Mouse (Mus musculus) testis, adult 2 months (tissue): ENCODE results near the gene Sox1. TPM values are rescaled to one million over a fixed set of nuclear protein-coding genes. Genes with fewer than 3 reads are reported as not detected.

ENCODE experiments used
- H3K27ac ChIP-seq: fragments of 200-500 bp; 2 replicates; pipeline ENCODE4 v1.5.1; 2012; ENCODE audit warnings: low read depth, low read length; ENCODE audit not compliant: control insufficient read depth, insufficient read depth
- H3K27me3 ChIP-seq: fragments of 200-500 bp; 2 replicates; pipeline ENCODE4 v1.6.1; 2012; ENCODE audit warnings: mild to moderate bottlenecking, low read length, moderate library complexity; ENCODE audit not compliant: control insufficient read depth, insufficient read depth
- H3K36me3 ChIP-seq: fragments of 200-500 bp; 2 replicates; pipeline ENCODE4 v1.6.1; 2012; ENCODE audit warnings: mild to moderate bottlenecking, low read length; ENCODE audit not compliant: control insufficient read depth, insufficient read depth
- H3K4me1 ChIP-seq: fragments of 200-500 bp; 2 replicates; pipeline ENCODE4 v1.6.1; 2012; ENCODE audit warnings: low read length; ENCODE audit not compliant: control insufficient read depth, insufficient read depth
- H3K4me3 ChIP-seq: fragments of 200-500 bp; 2 replicates; pipeline ENCODE4 v1.5.1; 2012; ENCODE audit warnings: low read depth, mild to moderate bottlenecking, low read length, moderate library complexity, mixed read lengths; ENCODE audit not compliant: control insufficient read depth
- CTCF ChIP-seq: fragments of 200-500 bp; IDR thresholded peaks from 2 replicates; pipeline ENCODE4 v1.5.1; 2012; ENCODE audit warnings: low read depth, mild to moderate bottlenecking, inconsistent platforms, low read length, moderate library complexity; ENCODE audit not compliant: control insufficient read depth, insufficient read depth, insufficient replicate concordance
- POLR2A ChIP-seq: fragments of 200-500 bp; IDR thresholded peaks from 2 replicates; pipeline ENCODE4 v1.6.1; 2012; ENCODE audit warnings: low read depth, mild to moderate bottlenecking, inconsistent platforms, low read length, moderate library complexity; ENCODE audit not compliant: control insufficient read depth
- polyA plus RNA-seq: library from polyadenylated mRNA; depleted of rRNA; stranded (reverse); fragments of >200 nt; gene quantifications from 2 replicates; pipeline ENCODE4 v1.2.3, GENCODE M21; 2012

The Sox1 gene
- polyA plus RNA-seq, 1 experiment: 0.91 TPM

DNA sequence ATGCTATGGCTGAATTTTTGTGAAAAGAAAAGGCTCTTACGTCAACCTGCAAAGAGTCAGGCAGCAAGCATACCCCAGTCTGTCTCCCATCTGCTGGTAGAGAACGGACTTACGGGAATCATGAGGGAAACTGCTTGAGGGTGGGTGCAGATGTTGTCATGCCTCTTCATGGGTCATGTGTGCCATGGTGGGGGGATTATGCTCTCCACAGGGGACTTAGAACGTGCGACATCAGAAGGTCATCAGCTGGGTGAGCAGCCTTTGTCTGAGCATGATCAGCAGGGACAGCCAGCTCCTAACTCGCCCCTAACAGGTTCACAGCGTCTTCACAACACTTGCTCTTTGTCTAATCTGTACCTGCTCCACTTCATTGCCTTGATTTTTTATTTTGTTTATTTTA, 26.9 kb upstream of the Sox1 start:
- Histone ChIP-seq H3K4me3 (no peak overlapping the region), H3K4me1 (no peaks in the 10 kb centered on the region), H3K27ac (no peak overlapping the region), H3K36me3 (no peaks in the 10 kb centered on the region), H3K27me3 (no peaks in the 10 kb centered on the region)
- TF ChIP-seq POLR2A (no peak), CTCF (no peak)

DNA sequence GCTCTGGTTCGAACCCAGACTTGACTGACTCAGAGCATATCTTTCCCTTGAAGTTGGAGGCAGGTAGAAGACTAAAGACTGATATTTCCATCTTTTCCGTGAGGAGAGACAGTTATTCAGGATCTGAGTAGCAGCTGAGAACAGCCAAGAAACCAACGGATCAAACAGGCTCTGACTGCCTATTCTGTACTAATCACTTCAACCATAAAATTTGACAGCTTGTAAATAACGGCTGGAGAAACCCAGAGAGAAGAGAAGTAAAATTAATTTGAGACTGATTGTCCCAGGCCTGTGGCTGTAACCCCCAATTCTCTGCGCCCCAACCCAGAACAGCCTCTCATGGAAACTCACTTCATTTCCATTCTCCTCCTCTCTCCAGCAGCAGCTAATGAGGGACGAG, 26.2 kb upstream of the Sox1 start:
- no peaks in the 10 kb centered on the region for H3K4me1 ChIP-seq
- no peak overlapping the region for H3K27ac ChIP-seq
- no peak overlapping the region for H3K4me3 ChIP-seq
- no peak for TF ChIP-seq CTCF
- no peak for TF ChIP-seq POLR2A
- H3K27me3 ChIP-seq: no peaks in the 10 kb centered on the region
- no peaks in the 10 kb centered on the region for H3K36me3 ChIP-seq

DNA sequence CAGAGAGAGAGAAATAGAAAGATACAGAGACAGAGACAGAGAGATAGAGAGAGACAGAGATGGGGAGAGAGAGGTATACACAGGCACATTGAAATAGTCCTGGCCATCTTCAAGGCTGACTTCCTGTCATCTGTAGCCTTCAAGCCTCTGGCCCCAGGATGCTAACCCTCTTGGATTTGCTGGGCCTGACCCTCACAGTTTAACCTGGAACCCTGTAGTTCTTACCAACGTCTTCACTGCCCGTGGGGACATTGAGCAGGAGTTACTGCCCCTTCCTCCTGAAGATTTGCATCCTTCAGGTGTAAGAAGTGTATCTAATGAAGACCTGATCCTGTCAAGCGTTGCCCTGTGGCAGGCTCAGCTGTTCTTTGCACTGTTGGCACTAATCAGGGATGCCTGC, 14.0 kb upstream of the Sox1 start:
- TF ChIP-seq POLR2A (no peak), CTCF (no peak)
- no peak overlapping the region for H3K4me3 ChIP-seq
- H3K27ac ChIP-seq: no peak overlapping the region
- no peaks in the 10 kb centered on the region for H3K36me3 ChIP-seq
- peaks cover 14% of the 10 kb centered on the region for H3K4me1 ChIP-seq
- H3K27me3 ChIP-seq: peaks cover 7% of the 10 kb centered on the region

DNA sequence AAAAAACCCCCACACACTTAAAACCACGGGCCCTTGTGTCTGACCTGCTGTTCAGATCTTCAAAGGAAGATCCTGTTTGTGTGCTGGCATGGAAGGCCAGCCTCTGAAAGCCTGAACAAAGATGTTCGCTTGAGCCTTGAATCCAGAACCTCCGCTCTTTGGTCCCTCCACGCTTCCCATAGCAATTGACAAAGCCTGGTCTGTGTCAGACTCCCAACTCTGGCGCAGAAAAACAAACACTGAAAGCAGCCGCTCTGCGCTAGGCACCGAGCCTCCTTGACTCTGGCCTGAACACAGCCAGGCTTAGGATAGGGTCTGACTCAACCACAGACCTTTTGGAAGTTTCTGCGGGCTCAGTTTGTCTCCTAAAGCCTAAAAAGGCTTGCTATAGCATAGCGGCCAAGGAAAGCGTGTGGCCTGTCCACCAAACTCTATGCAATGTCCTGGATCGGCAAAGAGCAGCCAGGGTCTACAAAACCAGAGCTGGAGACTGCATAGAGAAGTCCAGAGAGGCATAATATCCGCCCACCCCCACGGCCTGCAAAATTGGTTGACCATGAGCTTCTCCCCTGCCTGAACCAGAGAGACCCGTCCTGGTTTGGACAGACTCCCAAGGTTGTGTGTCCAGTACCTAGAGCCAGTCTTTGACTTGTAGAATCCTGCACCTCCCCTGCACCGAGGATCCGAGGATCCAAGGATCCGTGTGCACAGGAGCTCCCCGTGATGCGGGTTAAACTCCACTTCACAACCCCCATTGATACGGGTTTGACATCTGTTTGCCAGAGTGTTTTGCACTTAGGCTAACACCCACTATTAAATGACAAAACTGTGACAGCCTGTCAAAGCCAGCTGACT, 12.2 kb upstream of the Sox1 start:
- H3K4me1 ChIP-seq: peaks cover 19% of the 10 kb centered on the region
- H3K27ac ChIP-seq: no peak overlapping the region
- H3K27me3 ChIP-seq: peaks cover 7% of the 10 kb centered on the region

DNA sequence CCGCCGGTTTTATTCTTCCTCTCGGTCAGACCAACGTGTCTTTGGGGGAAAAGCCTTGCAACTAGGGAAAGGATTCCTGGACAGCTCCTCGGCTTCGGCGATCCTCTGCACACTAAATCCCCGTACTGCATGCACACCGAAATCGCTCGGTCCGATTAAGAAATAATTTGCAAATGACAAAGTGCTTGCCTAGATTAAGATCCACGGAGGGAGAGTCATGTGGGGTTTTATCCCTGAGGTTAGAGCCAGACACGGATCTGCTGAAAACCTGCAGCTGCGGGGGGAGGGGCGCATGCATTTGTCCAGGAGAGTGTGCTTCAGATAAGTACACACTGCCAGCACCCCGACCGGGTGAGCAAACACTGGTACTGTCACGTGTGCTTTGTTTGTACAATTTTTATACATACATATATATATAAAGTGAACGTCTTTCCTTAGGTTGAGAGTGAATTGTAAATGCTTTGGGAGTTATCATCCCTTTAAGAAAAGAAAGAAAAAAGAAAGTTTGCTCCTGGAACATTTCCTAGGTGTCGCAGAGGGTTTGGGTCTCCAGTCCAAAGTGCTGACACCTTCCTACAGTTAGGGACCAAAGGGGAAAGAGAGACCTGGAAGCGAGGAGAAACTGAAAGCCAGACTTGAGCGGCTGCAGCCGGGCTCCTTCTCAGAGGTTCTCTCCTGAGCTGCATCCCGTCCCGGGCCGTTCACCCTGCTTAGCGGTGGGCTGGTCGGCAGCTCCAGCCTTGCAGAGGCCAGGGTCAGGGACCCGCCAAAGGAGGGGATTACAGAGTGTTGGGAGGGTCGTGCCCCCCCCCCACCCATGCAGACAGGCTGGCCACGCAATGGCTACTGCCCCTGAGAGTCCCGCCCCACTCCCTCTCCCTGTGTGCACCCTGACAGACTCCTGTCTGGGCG, 10.9 kb upstream of the Sox1 start:
- Histone ChIP-seq H3K36me3 (no peaks in the 10 kb centered on the region), H3K27me3 (peaks cover 10% of the 10 kb centered on the region), H3K4me1 (peaks cover 19% of the 10 kb centered on the region), H3K27ac (no peak overlapping the region), H3K4me3 (no peak overlapping the region)
- TF ChIP-seq CTCF (no peak), POLR2A (no peak)

More for the DNA sequence above, 12.2 kb upstream of the Sox1 start:
- H3K36me3 ChIP-seq: no peaks in the 10 kb centered on the region
- no peak overlapping the region for H3K4me3 ChIP-seq
- TF ChIP-seq POLR2A: no peak
- TF ChIP-seq CTCF: no peak

DNA sequence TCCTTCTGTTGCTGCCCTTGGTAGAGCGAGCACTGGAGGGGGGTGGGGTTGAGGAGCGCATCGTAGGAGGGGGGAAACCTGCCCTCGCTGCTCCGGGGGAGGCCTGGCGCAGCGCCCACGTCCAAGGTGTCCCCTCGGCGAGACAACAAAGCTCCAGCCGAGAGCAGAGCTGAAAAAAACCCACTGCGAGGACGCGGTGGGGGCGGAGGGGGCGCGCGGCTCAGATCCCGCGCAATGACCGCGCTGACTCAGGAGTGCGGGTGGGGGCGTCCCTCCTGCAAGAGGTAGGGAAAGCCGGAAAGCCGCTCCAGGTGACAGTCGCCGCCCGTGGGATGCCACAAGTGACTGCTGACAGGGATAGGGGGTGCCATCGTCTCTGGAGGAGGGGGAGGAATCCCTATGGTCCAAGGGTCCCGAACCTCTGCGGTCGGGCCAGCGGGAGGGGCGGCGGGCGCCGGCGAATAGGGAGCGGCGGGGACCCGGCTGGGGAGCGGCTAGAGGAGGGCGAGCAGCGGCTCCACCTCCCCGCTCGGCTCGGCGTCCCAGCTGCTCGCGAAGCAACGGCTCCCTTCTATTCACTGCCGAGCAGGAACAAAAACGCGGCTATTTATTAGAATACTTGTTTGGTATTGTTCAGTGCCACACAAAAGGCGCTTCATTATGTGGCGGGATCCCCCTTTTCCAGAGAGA, 10.0 kb upstream of the Sox1 start:
- H3K27ac ChIP-seq: no peak overlapping the region
- TF ChIP-seq POLR2A (no peak), CTCF (no peak)
- H3K27me3 ChIP-seq: peaks cover 14% of the 10 kb centered on the region
- peaks cover 20% of the 10 kb centered on the region for H3K4me1 ChIP-seq
- H3K4me3 ChIP-seq: no peak overlapping the region
- no peaks in the 10 kb centered on the region for H3K36me3 ChIP-seq
